Mouse (Mus musculus) left cerebral cortex, postnatal 25 days (tissue): ENCODE measurements around the gene Cnr2. TPM values are rescaled to one million over a fixed set of nuclear protein-coding genes. Genes with fewer than 3 reads are reported as not detected.

Source experiments
- DNase-seq, 2 experiments: peaks; one replicate each; pipeline ENCODE4 v3.0.0; 2022; ENCODE audit warnings: low spot score in 2 of 2, mixed read lengths in 1 of 2
- intact Hi-C: fragments of 180-260 bp; cut with DNase I; formaldehyde crosslinking; loops from one replicate; pipeline ENCODE4 v1.15.1; 2025
- total RNA-seq, 2 experiments: library from RNA; stranded (reverse); gene quantifications; 2 replicates each; pipeline ENCODE4 v1.2.3; 2021

The Cnr2 gene
- total RNA-seq, 2 experiments from 2014 or later = 0.14 TPM; not detected in 1

- intact Hi-C loops = no loop called here
- DNase-seq = peak in 1 of 2 experiments; percentile 31
Measured at GRCm38 (mm10) chr4:135875546-135875945, 19.6 kb upstream of the Cnr2 start.

DNA sequence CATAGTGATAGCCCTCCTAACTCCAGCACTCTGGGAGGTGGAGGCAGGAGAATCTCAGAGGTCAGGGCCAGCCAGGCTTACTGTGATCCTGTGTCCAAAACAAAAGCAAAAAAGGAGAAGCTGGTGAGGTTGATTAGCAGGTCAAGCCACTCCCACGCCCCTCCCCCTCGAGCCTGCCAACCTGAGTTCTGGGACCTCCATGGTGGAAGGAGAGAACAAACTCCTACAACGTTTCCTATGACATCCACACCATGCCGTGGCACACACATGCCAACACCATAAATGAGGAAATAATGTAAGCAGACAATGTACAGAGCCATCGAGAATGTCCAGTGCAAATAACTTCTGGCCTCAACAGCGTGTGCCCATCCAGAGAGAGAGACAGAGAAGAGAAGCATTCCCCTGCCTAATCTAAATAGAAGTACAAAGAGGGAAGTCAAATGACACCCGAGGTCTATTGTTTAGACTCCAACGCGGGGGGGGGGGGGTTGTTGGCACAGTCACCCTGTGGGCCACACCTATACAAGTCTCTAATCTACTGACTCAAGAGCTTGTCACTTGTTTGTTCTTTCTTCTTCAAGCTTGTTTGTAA, 19.1 kb upstream of the Cnr2 start:
- no peak for DNase-seq

GRCm38 (mm10) chr4:135876583-135877020, 18.6 kb upstream of the Cnr2 start:
- intact Hi-C loops = loop anchor here (1.0 kb wide), 1 partner anchor 75 kb away; no protein-coding TSS in a partner anchor
- peak; percentile 81 to 94 for DNase-seq

More for the DNA sequence above, 19.1 kb upstream of the Cnr2 start:
- intact Hi-C loops = no loop called here

DNA sequence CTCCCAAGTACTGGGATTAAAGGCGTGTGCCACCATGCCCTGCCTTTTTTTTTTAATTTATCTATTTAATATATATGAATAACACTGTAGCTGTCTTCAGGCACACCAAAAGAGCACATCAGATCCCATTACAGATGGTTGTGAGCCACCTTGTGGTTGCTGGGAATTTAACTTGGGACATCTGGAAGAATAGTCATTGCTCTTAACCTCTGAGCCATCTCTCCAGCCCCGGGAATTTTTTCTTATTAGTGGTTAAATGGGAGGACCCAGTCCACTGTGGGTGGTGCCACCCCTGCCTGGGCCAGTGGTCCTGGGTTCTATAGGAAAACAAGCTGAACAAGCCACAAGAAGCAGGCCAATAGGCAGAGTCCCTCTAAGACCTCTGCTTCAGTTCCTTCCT, 17.5 kb upstream of the Cnr2 start:
- peak in 1 of 2 experiments; percentile 44 for DNase-seq
- intact Hi-C loops = loop anchor here (1.0 kb wide), 1 partner anchor 76 kb away; no protein-coding TSS in a partner anchor

- no peak for DNase-seq
- intact Hi-C loops = no loop called here
Measured at GRCm38 (mm10) chr4:135879021-135879420, 16.2 kb upstream of the Cnr2 start.

- intact Hi-C loops = no loop called here
Measured at GRCm38 (mm10) chr4:135880018-135880417, 15.2 kb upstream of the Cnr2 start.

GRCm38 (mm10) chr4:135880576-135880975, 14.6 kb upstream of the Cnr2 start:
- intact Hi-C loops = no loop called here
- no peak for DNase-seq

More at GRCm38 (mm10) chr4:135880018-135880417, 15.2 kb upstream of the Cnr2 start:
- no peak for DNase-seq

DNA sequence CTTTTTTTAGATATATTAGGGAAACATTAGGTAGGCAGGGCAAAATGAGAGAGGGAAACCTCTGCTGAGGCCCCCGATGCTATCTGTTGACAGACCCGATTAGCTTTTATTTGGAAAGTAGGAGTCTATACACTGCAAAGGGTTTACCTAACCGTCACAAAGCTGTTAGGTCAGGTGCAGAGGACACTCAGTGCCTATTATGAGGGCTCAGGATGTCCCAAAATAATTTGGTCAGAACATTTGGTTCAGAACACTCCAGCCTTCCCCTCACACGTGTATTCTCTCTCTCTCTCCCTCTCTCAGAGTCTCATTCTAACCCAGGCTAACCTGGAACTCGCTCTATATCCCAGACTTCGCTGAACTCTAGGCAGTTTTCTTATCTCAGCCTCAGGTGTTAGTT, 13.2 kb upstream of the Cnr2 start:
- DNase-seq = no peak
- intact Hi-C loops = no loop called here

GRCm38 (mm10) chr4:135883401-135883851, 11.8 kb upstream of the Cnr2 start:
- no peak for DNase-seq
- intact Hi-C loops = no loop called here

DNA sequence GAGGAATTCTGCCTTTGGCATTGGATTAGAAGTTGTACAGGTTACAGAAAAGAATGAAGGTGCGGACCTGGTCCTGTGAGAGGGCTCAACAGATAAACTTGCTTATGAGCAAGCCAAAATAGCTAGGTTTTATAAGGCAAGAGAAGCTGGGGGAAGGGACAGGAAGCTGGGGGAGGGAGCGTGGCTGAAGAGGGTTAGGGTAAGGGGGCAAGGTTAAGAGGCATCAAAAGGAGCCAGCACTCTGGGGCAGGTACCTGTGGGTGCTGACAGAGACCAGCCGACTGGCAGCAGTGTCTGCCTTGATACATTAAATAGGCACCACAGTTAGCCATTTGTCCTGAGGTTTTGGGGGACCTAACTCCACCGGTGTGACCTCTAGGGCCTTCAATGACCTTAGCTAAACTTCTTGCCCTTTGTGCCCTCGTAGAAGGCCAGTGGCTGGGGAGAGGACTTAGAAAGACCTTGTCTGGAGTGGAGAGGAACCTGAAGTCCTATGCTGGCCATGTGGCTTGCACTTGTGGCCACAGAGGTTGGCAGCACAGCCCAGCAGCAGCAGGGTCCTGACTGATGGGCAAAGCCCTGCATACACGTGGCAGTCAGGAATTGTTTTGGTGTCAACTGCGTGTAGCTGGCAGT, 11.2 kb upstream of the Cnr2 start:
- DNase-seq = no peak
- intact Hi-C loops = no loop called here

DNA sequence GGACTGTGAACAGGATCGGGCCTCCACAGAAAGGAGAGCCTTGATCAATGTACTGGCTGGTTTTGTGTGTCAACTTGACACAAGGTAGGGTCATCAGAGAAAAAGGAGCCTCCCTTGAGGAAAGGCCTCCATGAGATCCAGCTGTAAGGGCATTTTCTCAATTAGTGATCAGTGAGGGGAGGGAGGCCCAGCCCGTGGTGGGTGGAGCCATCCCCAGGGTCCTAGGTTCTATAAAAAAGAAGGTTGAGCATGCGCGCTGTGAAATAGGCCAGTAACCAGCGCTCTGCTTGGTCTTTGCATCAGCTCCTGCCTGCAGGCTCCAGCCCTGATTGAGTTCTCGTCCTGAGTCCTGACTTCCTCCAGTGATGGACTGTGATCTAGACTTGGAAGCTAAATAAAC, 10.7 kb upstream of the Cnr2 start:
- DNase-seq = no peak
- intact Hi-C loops = no loop called here

DNA sequence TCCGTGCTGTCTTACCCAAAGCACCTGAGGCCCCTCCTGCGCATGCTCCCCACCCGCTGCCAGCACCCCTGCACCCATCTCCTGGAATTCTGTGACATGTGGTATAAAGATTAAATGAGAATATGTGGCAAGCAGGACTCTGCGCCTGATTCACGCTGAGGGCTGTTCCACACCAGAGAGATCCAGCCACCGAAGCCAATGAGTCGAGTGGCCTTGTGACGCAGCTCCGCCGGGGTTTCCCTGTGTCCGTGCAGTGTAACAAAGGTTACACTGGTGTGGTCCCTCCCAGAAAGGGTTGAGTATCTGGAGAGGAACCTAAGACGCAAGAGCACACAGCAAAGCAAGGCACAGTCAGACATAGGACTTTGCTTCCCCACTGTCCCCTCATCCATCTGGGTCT, 9.5 kb upstream of the Cnr2 start:
- intact Hi-C loops = no loop called here

GRCm38 (mm10) chr4:135886184-135886583, 9.0 kb upstream of the Cnr2 start:
- intact Hi-C loops = no loop called here

More for the DNA sequence above, 9.5 kb upstream of the Cnr2 start:
- DNase-seq = no peak

DNA sequence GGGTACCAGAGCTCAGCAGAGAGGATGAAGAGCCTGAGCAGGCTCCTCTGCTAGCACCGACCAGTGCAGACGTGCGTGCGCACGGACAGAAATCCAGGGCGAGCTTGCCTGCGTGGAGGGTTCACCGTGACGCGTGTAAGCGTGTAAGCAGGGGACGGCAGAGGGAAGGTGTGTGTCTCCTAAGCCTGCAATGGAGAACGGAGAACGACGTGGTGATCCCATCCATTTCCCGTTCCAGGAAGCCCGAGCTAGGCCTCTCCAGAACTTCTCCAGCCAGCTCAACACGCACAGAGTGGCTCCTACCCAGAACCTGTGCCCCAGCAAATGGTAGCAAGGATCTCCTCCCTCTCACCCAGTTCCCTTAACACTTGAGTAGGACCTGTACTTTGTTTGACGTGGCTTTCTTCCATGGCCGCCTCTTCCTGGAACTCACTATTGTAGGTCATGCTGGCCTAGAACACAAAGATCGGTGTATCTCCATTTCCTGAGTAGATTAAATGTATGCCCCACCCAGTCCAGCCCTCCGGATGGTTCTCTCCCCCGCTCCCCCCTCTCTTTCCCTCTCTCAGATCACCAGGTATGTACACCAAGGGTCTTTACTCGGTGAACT, 6.6 kb upstream of the Cnr2 start:
- intact Hi-C loops = no loop called here
- no peak for DNase-seq

More at GRCm38 (mm10) chr4:135886184-135886583, 9.0 kb upstream of the Cnr2 start:
- no peak for DNase-seq

DNA sequence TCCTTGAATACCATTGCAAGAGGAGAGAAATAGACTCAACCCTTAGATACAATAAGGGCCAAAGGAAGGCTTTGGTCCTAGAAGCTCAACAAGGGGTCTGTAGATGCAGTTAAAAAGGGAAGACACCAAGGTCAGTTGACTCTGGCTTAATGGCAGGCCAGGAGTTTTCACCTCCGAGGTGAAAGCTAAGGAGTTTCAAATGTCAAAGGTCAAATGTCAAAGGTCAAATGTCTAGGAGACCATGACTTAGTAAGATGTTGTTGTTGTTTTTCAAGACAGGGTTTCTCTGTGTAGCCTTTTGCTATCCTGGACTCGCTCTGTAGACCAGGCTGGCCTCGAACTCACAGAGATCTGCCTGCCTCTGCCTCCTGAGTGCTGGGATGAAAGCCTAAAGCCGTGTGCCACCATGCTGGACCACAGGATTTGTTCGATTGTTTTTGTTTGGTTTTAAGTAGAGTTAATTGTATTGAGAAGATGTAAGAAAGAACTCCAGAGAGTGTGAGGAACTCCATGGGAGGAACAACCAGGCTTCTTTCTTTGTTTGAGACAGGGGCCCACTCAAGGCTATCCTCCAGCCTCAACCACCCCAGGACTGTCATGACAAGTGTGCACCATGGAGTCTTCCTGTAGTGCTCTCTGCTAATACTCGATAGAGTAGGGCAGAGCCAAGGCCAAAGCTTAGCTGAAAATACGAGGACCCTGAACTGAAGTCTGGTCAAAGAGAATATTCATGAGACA, 5.9 kb upstream of the Cnr2 start:
- no peak for DNase-seq
- intact Hi-C loops = no loop called here

- peak; percentile 47 to 63 for DNase-seq
- intact Hi-C loops = loop anchor here (2.0 to 5.0 kb wide), 2 partner anchors 42 to 71 kb away; no protein-coding TSS in a partner anchor
Measured at GRCm38 (mm10) chr4:135889884-135890283, 5.3 kb upstream of the Cnr2 start.

GRCm38 (mm10) chr4:135891539-135891938, 3.7 kb upstream of the Cnr2 start:
- intact Hi-C loops = loop anchor here (2.0 to 5.0 kb wide), 2 partner anchors 41 to 69 kb away; no protein-coding TSS in a partner anchor
- no peak for DNase-seq

DNA sequence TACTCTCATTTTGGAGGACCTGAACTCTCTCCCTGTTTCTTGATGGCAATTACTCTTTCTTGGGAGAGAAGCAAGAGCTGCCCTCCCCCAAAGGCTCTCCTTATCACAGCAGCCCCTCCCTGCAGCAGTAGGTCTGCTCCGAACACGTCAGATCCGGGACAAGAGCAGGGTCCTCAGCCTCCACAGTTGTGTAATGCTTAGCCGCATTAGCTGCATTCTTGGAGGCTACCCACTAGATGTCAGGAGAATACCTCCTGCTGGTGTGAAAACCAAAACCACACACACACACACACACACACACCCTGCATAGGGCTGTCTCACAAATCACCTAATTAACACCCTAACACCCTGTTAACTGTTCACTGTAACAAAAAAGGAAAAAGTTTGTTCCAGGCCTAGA, 2.3 kb upstream of the Cnr2 start:
- intact Hi-C loops = loop anchor here (5.0 kb wide), 1 partner anchor 39 kb away; no protein-coding TSS in a partner anchor
- DNase-seq = no peak

- DNase-seq = no peak
- intact Hi-C loops = no loop called here
Measured at GRCm38 (mm10) chr4:135896157-135896556, 963 bp downstream of the Cnr2 start.
